Mouse (Mus musculus): Measurements from ENCODE around the gene Exoc3l. TPM values are rescaled to one million over a fixed set of nuclear protein-coding genes. Genes with fewer than 3 reads are reported as not detected.

Exoc3l gene
- polyA plus RNA-seq, 1 experiment from 2014 or later: 11.7 TPM

GRCm38 (mm10) chr8:105330325-105330724 is 34.4 kb upstream of the Exoc3l start:
- Histone ChIP-seq H3K4me2 (replicated peaks) (no peak overlapping the region), H3K27me3 (no peaks in the 10 kb centered on the region), H3K9ac (replicated peaks) (no peak overlapping the region), H3K27ac (no peak overlapping the region), H3K9me3 (no peaks in the 10 kb centered on the region), H3K4me1 (replicated peaks) (peaks cover 13% of the 10 kb centered on the region), H3K4me3 (replicated peaks) (no peak overlapping the region), H3K36me3 (peaks cover 67% of the 10 kb centered on the region)
- ATAC-seq: no peak
- 95% methylated on average over 12 of the region's 12 CpGs for WGBS

GRCm38 (mm10) chr8:105326968-105327367 is 31.1 kb upstream of the Exoc3l start:
- Histone ChIP-seq H3K4me1 (replicated peaks) (peaks cover 25% of the 10 kb centered on the region), H3K4me2 (replicated peaks) (peak overlapping the region; percentile 87), H3K27me3 (no peaks in the 10 kb centered on the region), H3K36me3 (peaks cover 53% of the 10 kb centered on the region), H3K9ac (replicated peaks) (peak overlapping the region; percentile 85), H3K27ac (no peak overlapping the region), H3K9me3 (no peaks in the 10 kb centered on the region), H3K4me3 (replicated peaks) (peak overlapping the region; percentile 76)
- 39% methylated on average over 6 of the region's 6 CpGs for WGBS
- ATAC-seq: no peak

- H3K9ac ChIP-seq (replicated peaks): peak within 1 kb of the TSS; percentile 85
- H3K4me3 ChIP-seq (replicated peaks): peak within 1 kb of the TSS; percentile 76
- peak within 1 kb of the TSS; percentile 87 for H3K4me2 ChIP-seq (replicated peaks)
- no peaks in the 10 kb centered on the region for H3K9me3 ChIP-seq
- H3K4me1 ChIP-seq (replicated peaks): peaks cover 25% of the 10 kb centered on the region
- WGBS: under 1% methylated on average over 36 of the region's 36 CpGs
- peak; percentile 95 for ATAC-seq
- no peaks in the 10 kb centered on the region for H3K27me3 ChIP-seq
- peaks cover 47% of the 10 kb centered on the region for H3K36me3 ChIP-seq
- H3K27ac ChIP-seq: peak within 1 kb of the TSS; percentile 79
Measured at GRCm38 (mm10) chr8:105326141-105326672, 30.3 kb upstream of the Exoc3l start, which contains the start of the genes Lrrc29 and Tmem208. TSS of gene Lrrc29 (minus strand) at chr8:105326278. TSS of gene Tmem208 (plus strand) at chr8:105326354.

- H3K9ac ChIP-seq (replicated peaks): peak overlapping the region; percentile 85
- WGBS: 2% methylated on average over 12 of the region's 12 CpGs
- H3K4me3 ChIP-seq (replicated peaks): peak overlapping the region; percentile 76
- ATAC-seq: peak; percentile 72; the same call in 1 of the 2 replicates
- peaks cover 42% of the 10 kb centered on the region for H3K36me3 ChIP-seq
- peak overlapping the region; percentile 87 for H3K4me2 ChIP-seq (replicated peaks)
- no peaks in the 10 kb centered on the region for H3K9me3 ChIP-seq
- no peaks in the 10 kb centered on the region for H3K27me3 ChIP-seq
- peak overlapping the region; percentile 79 for H3K27ac ChIP-seq
- peaks cover 25% of the 10 kb centered on the region for H3K4me1 ChIP-seq (replicated peaks)
Measured at GRCm38 (mm10) chr8:105325641-105326093, 29.8 kb upstream of the Exoc3l start.

- peaks cover 38% of the 10 kb centered on the region for H3K36me3 ChIP-seq
- WGBS: 91% methylated on average over 4 of the region's 4 CpGs
- H3K27ac ChIP-seq: no peak overlapping the region
- H3K9ac ChIP-seq (replicated peaks): no peak overlapping the region
- no peaks in the 10 kb centered on the region for H3K9me3 ChIP-seq
- no peak for ATAC-seq
- H3K27me3 ChIP-seq: no peaks in the 10 kb centered on the region
- no peak overlapping the region for H3K4me3 ChIP-seq (replicated peaks)
- peaks cover 25% of the 10 kb centered on the region for H3K4me1 ChIP-seq (replicated peaks)
- H3K4me2 ChIP-seq (replicated peaks): no peak overlapping the region
Measured at GRCm38 (mm10) chr8:105323183-105323582, 27.3 kb upstream of the Exoc3l start.

- Histone ChIP-seq H3K4me1 (replicated peaks) (no peaks in the 10 kb centered on the region), H3K27me3 (no peaks in the 10 kb centered on the region), H3K36me3 (peaks cover 77% of the 10 kb centered on the region), H3K9ac (replicated peaks) (peak overlapping the region; percentile 6; the same call in 1 of the 2 replicates), H3K4me3 (replicated peaks) (no peak overlapping the region), H3K4me2 (replicated peaks) (no peak overlapping the region), H3K9me3 (no peaks in the 10 kb centered on the region), H3K27ac (no peak overlapping the region)
- no peak for ATAC-seq
- 84% methylated on average over 11 of the region's 11 CpGs for WGBS
Measured at GRCm38 (mm10) chr8:105318662-105319190, 22.8 kb upstream of the Exoc3l start.

GRCm38 (mm10) chr8:105317941-105318340 is 22.0 kb upstream of the Exoc3l start:
- Histone ChIP-seq H3K4me3 (replicated peaks) (no peak overlapping the region), H3K27me3 (no peaks in the 10 kb centered on the region), H3K9me3 (no peaks in the 10 kb centered on the region), H3K4me1 (replicated peaks) (no peaks in the 10 kb centered on the region), H3K36me3 (peaks cover 82% of the 10 kb centered on the region), H3K27ac (no peak overlapping the region), H3K9ac (replicated peaks) (no peak overlapping the region), H3K4me2 (replicated peaks) (no peak overlapping the region)
- 88% methylated on average over 4 of the region's 4 CpGs for WGBS
- no peak for ATAC-seq

- no peaks in the 10 kb centered on the region for H3K27me3 ChIP-seq
- ATAC-seq: no peak
- H3K4me1 ChIP-seq (replicated peaks): no peaks in the 10 kb centered on the region
- H3K4me3 ChIP-seq (replicated peaks): no peak overlapping the region
- no peak overlapping the region; the same call in 1 of the 2 replicates for H3K9ac ChIP-seq (replicated peaks)
- WGBS: 91% methylated on average over 18 of the region's 18 CpGs
- H3K27ac ChIP-seq: no peak overlapping the region
- H3K9me3 ChIP-seq: no peaks in the 10 kb centered on the region
- no peak overlapping the region for H3K4me2 ChIP-seq (replicated peaks)
- H3K36me3 ChIP-seq: peaks cover 94% of the 10 kb centered on the region
Measured at GRCm38 (mm10) chr8:105315073-105315769, 19.3 kb upstream of the Exoc3l start.

GRCm38 (mm10) chr8:105313622-105314402 is 17.9 kb upstream of the Exoc3l start:
- WGBS: 83% methylated on average over 9 of the region's 9 CpGs
- peaks cover 95% of the 10 kb centered on the region for H3K36me3 ChIP-seq

GRCm38 (mm10) chr8:105312891-105313481 is 17.1 kb upstream of the Exoc3l start:
- peaks cover 95% of the 10 kb centered on the region for H3K36me3 ChIP-seq
- no peak overlapping the region for H3K4me3 ChIP-seq (replicated peaks)
- no peak overlapping the region for H3K27ac ChIP-seq
- no peaks in the 10 kb centered on the region for H3K9me3 ChIP-seq
- H3K27me3 ChIP-seq: no peaks in the 10 kb centered on the region
- no peaks in the 10 kb centered on the region for H3K4me1 ChIP-seq (replicated peaks)
- no peak overlapping the region for H3K4me2 ChIP-seq (replicated peaks)
- 91% methylated on average over 8 of the region's 8 CpGs for WGBS
- no peak for ATAC-seq
- H3K9ac ChIP-seq (replicated peaks): no peak overlapping the region

More at GRCm38 (mm10) chr8:105313622-105314402, 17.9 kb upstream of the Exoc3l start:
- H3K4me3 ChIP-seq (replicated peaks): no peak overlapping the region
- H3K27me3 ChIP-seq: no peaks in the 10 kb centered on the region
- no peaks in the 10 kb centered on the region for H3K4me1 ChIP-seq (replicated peaks)
- no peaks in the 10 kb centered on the region for H3K9me3 ChIP-seq
- no peak overlapping the region for H3K9ac ChIP-seq (replicated peaks)
- no peak overlapping the region for H3K27ac ChIP-seq
- no peak for ATAC-seq
- H3K4me2 ChIP-seq (replicated peaks): no peak overlapping the region

- no peak for ATAC-seq
- H3K27ac ChIP-seq: no peak overlapping the region
- WGBS: 87% methylated on average over 1 of the region's 1 CpGs
- H3K4me3 ChIP-seq (replicated peaks): no peak overlapping the region
- no peaks in the 10 kb centered on the region for H3K27me3 ChIP-seq
- H3K9me3 ChIP-seq: no peaks in the 10 kb centered on the region
- no peaks in the 10 kb centered on the region for H3K4me1 ChIP-seq (replicated peaks)
- H3K4me2 ChIP-seq (replicated peaks): no peak overlapping the region
- peaks cover 96% of the 10 kb centered on the region for H3K36me3 ChIP-seq
- no peak overlapping the region for H3K9ac ChIP-seq (replicated peaks)
Measured at GRCm38 (mm10) chr8:105311718-105312117, 15.8 kb upstream of the Exoc3l start.
